Mouse (Mus musculus): ENCODE measurements around the gene Eps8l1. TPM values are rescaled to one million over a fixed set of nuclear protein-coding genes. Genes with fewer than 3 reads are reported as not detected.

Gene Eps8l1
- total and polyA plus RNA-seq, 3 experiments, result 4.2 to 8.4 (median 6.0) TPM

DNA sequence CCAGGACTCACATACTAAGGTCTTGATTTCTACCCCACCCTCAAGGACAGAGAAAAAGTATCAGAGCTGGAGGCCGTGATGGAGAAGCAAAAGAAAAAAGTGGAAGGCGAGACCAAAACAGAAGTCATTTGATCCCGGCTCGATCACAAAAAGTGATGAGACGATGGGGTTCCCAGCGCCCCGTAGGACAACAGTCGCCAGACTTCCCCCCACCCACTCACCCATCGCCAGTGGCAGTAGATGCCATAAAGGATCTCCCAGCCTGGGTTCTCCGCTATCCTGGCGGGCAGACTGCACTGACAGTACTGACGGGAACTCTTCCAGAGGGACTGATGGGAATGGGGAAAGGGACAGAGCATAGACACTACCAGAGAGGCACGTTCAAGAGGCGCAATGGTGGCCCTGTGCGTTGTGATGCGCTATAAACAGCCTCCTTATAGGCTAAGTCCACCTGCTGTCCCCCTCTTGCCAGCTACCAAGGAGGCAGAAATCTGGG lies 18.4 kb downstream of the Eps8l1 start:
- TF ChIP-seq CHD1 (IDR thresholded peaks at IDR 0.05; ENCODE audit: low read depth, low read length) (no peak), MXI1 (IDR thresholded peaks at IDR 0.05; ENCODE audit: low read depth, low read length) (no peak), UBTF (IDR thresholded peaks at IDR 0.05; ENCODE audit: low read depth, low read length) (no peak), ELF1 (IDR thresholded peaks at IDR 0.05; ENCODE audit: low read depth, low read length) (no peak), NELFE (IDR thresholded peaks at IDR 0.05; ENCODE audit: low read depth, low read length) (no peak), JUND (conservative IDR thresholded peaks at IDR 0.05; ENCODE audit: low read depth, low read length) (no peak), EP300 (IDR thresholded peaks at IDR 0.05; ENCODE audit: low read length) (no peak), CTCF (conservative IDR thresholded peaks at IDR 0.05 in 1 of 2, IDR thresholded peaks at IDR 0.05 in 1 of 2; ENCODE audit: low read depth in 2 of 2, low read length in 2 of 2) (no peak), USF1 (IDR thresholded peaks at IDR 0.05; ENCODE audit: low read depth, low read length) (no peak), CHD2 (IDR thresholded peaks at IDR 0.05; ENCODE audit: low read length) (no peak), MEF2A (IDR thresholded peaks at IDR 0.05; ENCODE audit: borderline replicate concordance, low read depth, low read length) (no peak), ZMIZ1 (IDR thresholded peaks at IDR 0.05; ENCODE audit: low read depth, low read length) (no peak), SMC3 (IDR thresholded peaks at IDR 0.05; ENCODE audit: low read depth, low read length) (no peak), E2F4 (IDR thresholded peaks at IDR 0.05; ENCODE audit: insufficient replicate concordance, low read depth, low read length) (no peak), TBP (conservative IDR thresholded peaks at IDR 0.05; ENCODE audit: low read depth, low read length) (no peak)
- DNase-seq (ENCODE audit: extremely low read depth), result no peak
- Histone ChIP-seq H3K79me2 (replicated peaks; ENCODE audit: control insufficient read depth, extremely low read depth, insufficient read depth, poor library complexity, severe bottlenecking) (no peaks in the 10 kb centered on the region), H3K4me1 (ENCODE audit: control insufficient read depth in 1 of 2, insufficient read depth in 2 of 2) (no peaks in the 10 kb centered on the region), H3K9ac (ENCODE audit: insufficient read depth, low read depth) (no peak overlapping the region), H3K9me3 (replicated peaks; ENCODE audit: low read length) (no peaks in the 10 kb centered on the region), H3K27me3 (replicated peaks) (no peaks in the 10 kb centered on the region), H3K27ac (ENCODE audit: insufficient read depth, low read depth) (no peak overlapping the region), H3K4me3 (replicated peaks in 1 of 3; ENCODE audit: low read depth in 2 of 3, low read length in 2 of 3, poor library complexity in 1 of 3) (no peak overlapping the region), H3K4me2 (ENCODE audit: insufficient read depth, low read depth, poor library complexity, severe bottlenecking) (no peak overlapping the region), H3K36me3 (replicated peaks in 1 of 2; ENCODE audit: control insufficient read depth in 1 of 2, insufficient read depth in 1 of 2, low read length in 1 of 2) (peaks cover 52 to 85% of the 10 kb centered on the region in 2 experiments)
- dilution Hi-C loops (cut with MboI; ENCODE audit: extremely low pct_ligation_motif_present, extremely low pct_unique_long_range_greater_than_20kb, low sequenced_read_pairs) (no loop called here), in situ Hi-C loops (cut with MboI; ENCODE audit: low pct_ligation_motif_present, low pct_unique_long_range_greater_than_20kb, low sequenced_read_pairs) (loop anchor here (5.0 kb wide), 1 partner anchor 48 kb away; no protein-coding TSS in a partner anchor)

DNA sequence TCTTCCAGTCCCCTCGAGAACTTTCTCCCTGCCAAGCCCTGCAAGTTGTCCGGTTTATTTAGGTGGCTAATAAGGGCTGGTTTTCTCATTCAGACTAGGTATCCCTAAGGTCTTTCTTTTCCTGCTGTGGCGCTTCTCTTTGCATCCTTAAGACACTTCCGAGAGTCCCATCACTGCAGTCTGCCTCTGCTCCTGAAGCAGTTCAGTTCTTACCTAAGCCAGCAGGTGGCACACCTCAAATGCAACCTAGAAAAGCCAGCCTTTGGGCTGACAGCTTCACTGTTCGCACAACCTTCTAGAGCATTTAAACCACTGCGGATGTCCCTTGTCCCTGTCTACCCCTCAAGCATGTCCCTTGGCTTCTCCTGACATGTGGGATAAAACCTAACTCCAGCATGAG lies 19.2 kb downstream of the Eps8l1 start:
- Histone ChIP-seq H3K4me1 (ENCODE audit: control insufficient read depth in 1 of 2, insufficient read depth in 2 of 2) (no peaks in the 10 kb centered on the region), H3K4me3 (replicated peaks in 1 of 3; ENCODE audit: low read depth in 2 of 3, low read length in 2 of 3, poor library complexity in 1 of 3) (no peak overlapping the region), H3K9me3 (replicated peaks; ENCODE audit: low read length) (no peaks in the 10 kb centered on the region), H3K27ac (ENCODE audit: insufficient read depth, low read depth) (no peak overlapping the region), H3K36me3 (replicated peaks in 1 of 2; ENCODE audit: control insufficient read depth in 1 of 2, insufficient read depth in 1 of 2, low read length in 1 of 2) (peaks cover 59 to 91% of the 10 kb centered on the region in 2 experiments), H3K79me2 (replicated peaks; ENCODE audit: control insufficient read depth, extremely low read depth, insufficient read depth, poor library complexity, severe bottlenecking) (no peaks in the 10 kb centered on the region), H3K27me3 (replicated peaks) (no peaks in the 10 kb centered on the region), H3K9ac (ENCODE audit: insufficient read depth, low read depth) (no peak overlapping the region), H3K4me2 (ENCODE audit: insufficient read depth, low read depth, poor library complexity, severe bottlenecking) (no peak overlapping the region)
- in situ Hi-C loops (cut with MboI; ENCODE audit: low pct_ligation_motif_present, low pct_unique_long_range_greater_than_20kb, low sequenced_read_pairs) (loop anchor here (5.0 kb wide), 1 partner anchor 48 kb away; no protein-coding TSS in a partner anchor), dilution Hi-C loops (cut with MboI; ENCODE audit: extremely low pct_ligation_motif_present, extremely low pct_unique_long_range_greater_than_20kb, low sequenced_read_pairs) (no loop called here)
- TF ChIP-seq RAD21 (IDR thresholded peaks at IDR 0.05; ENCODE audit: low read depth, low read length), result peak; percentile 22
- no peak for TF ChIP-seq ELF1 (IDR thresholded peaks at IDR 0.05; ENCODE audit: low read depth, low read length)
- peak; percentile 68 for TF ChIP-seq SMC3 (IDR thresholded peaks at IDR 0.05; ENCODE audit: low read depth, low read length)
- TF ChIP-seq CTCF (conservative IDR thresholded peaks at IDR 0.05 in 1 of 2, IDR thresholded peaks at IDR 0.05 in 1 of 2; ENCODE audit: low read depth in 2 of 2, low read length in 2 of 2), result peak; percentile 43 to 66
- TF ChIP-seq MAX (IDR thresholded peaks at IDR 0.05; ENCODE audit: low read length), result no peak
- peak; percentile 45 for DNase-seq (ENCODE audit: extremely low read depth)

All from CH12.LX (cell line).